Mouse (Mus musculus) left cerebral cortex, adult 6 months (tissue): ENCODE data around the gene Map1b. TPM values are rescaled to one million over a fixed set of nuclear protein-coding genes. Genes with fewer than 3 reads are reported as not detected.

Source experiments
- long read RNA-seq, 2 experiments: library from polyadenylated mRNA; unstranded; transcript quantifications; one replicate each; pipeline ENCODE4 v2.0.0; 2019 to 2020
- polyA plus RNA-seq: library from polyadenylated mRNA; unstranded; fragments of <200 nt; fragmentation: Nextera tagmentation; gene quantifications from 2 replicates; pipeline ENCODE4 v1.2.3, GENCODE M21; 2021

Gene Map1b
- 259 and 316 TPM in 2 replicates for polyA plus RNA-seq
- long read RNA-seq, experiment 1, transcript Map1b-204 (2 exons, 1,364 nt) = major isoform, 8 of 1,034 reads
- long read RNA-seq, experiment 1, partial matches to known transcripts = 929 of 1,034 reads
- long read RNA-seq, experiment 1, other reads (novel, unspliced or antisense) = 96 of 1,034 reads
- long read RNA-seq, experiment 2, partial matches to known transcripts = 472 of 1,139 reads
- long read RNA-seq, experiment 2, other reads (novel, unspliced or antisense) = 663 of 1,139 reads

DNA sequence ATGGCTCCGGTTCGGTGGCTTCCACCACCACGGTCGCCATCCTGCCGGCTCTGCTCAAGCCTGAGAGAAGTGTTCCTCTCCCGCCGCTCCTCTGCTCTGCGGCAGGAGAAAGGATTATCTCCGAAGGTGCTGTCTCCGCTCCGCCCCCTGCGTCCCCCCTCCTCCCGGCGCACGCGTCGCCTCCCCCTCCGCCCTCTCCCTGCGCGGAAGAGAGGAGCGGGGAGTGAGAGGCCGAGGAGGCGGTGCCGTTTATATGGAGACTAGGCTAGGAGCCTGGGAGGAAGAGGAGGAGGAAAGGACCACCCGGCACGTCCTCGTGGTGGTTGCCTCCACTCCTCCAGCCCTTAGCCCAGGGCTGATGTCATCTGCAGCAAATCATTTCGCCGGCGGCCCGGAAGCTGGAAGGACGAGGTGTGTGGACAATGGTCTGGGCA is at the start of gene Map1b:
Gene Map1b (minus strand): TSS at position 93 of the 434 bp plus-strand sequence.

Other genes with a start within 250 kb of the Map1b start
- gene Ptcd2, start 171.8 kb downstream of the Map1b start, polyA plus RNA-seq = 34.1 and 46.2 TPM in 2 replicates
- gene Mrps27, start 171.8 kb downstream of the Map1b start, polyA plus RNA-seq = 41.4 and 50.8 TPM in 2 replicates